Mouse (Mus musculus) liver, embryonic 11.5 days (tissue): ENCODE results near the gene Sacm1l. TPM values are rescaled to one million over a fixed set of nuclear protein-coding genes. Genes with fewer than 3 reads are reported as not detected.

Experiments used
- ATAC-seq: fragments of 200-750 bp; cut with Nextera tagmentation; replicated peaks from 2 replicates; pipeline ENCODE4 v1.8.0; 2017; ENCODE audit warnings: moderate number of reproducible peaks, mild to moderate bottlenecking, moderate TSS enrichment, moderate library complexity; ENCODE audit not compliant: low FRiP score
- DNase-seq: peaks from one replicate; pipeline ENCODE4 v3.0.0-alpha.2; 2017; ENCODE audit warnings: low spot score
- H3K27ac ChIP-seq: fragments of 300-500 bp; sonication (generic); 2 replicates; pipeline ENCODE4 v1.5.1; 2014; ENCODE audit warnings: mild to moderate bottlenecking, low read depth, low read length, control low read depth
- H3K27me3 ChIP-seq: fragments of 300-500 bp; sonication (generic); replicated peaks from 2 replicates; pipeline ENCODE4 v1.6.1; 2014; ENCODE audit warnings: low read length, mixed read lengths; ENCODE audit not compliant: control insufficient read depth, insufficient read depth
- H3K36me3 ChIP-seq: fragments of 300-500 bp; sonication (generic); 2 replicates; pipeline ENCODE4 v1.6.1; 2014; ENCODE audit warnings: mild to moderate bottlenecking, low read length, moderate library complexity, mixed read lengths; ENCODE audit not compliant: control insufficient read depth, insufficient read depth
- H3K4me1 ChIP-seq: fragments of 300-500 bp; sonication (generic); replicated peaks from 2 replicates; pipeline ENCODE4 v1.6.1; 2014; ENCODE audit warnings: low read length, mixed read lengths; ENCODE audit not compliant: control insufficient read depth, insufficient read depth
- H3K4me2 ChIP-seq: fragments of 300-500 bp; sonication (generic); 2 replicates; pipeline ENCODE4 v1.6.1; 2014; ENCODE audit warnings: mild to moderate bottlenecking, control low read depth, moderate library complexity
- H3K4me3 ChIP-seq: fragments of 300-500 bp; sonication (generic); 2 replicates; pipeline ENCODE4 v1.5.1; 2014; ENCODE audit warnings: low read depth, low read length, control low read depth
- H3K9ac ChIP-seq: fragments of 300-500 bp; sonication (generic); 2 replicates; pipeline ENCODE4 v1.6.1; 2014; ENCODE audit warnings: low read depth, low read length, control low read depth
- H3K9me3 ChIP-seq: fragments of 300-500 bp; sonication (generic); 2 replicates; pipeline ENCODE4 v1.6.1; 2016; ENCODE audit warnings: low read length, inconsistent platforms, mixed read lengths; ENCODE audit not compliant: control insufficient read depth
- WGBS: fragments of 180-500 bp; shearing (Covaris S2); extraction: QIAGEN DNeasy Blood & Tissue Kit; methylation state at CpG from one replicate; pipeline ENCODE4 v1.1.7; 2014; 5-methylcytosine and 5-hydroxymethylcytosine counted together
- polyA plus RNA-seq: library from polyadenylated mRNA; unstranded; fragments of >200 nt; fragmentation: Nextera tagmentation; extraction: Ambion mirVana; gene quantifications from 2 replicates; pipeline ENCODE4 v1.2.1, GENCODE M21; 2014

Gene Sacm1l
- polyA plus RNA-seq, 1 experiment from 2014 or later = 44.5 TPM

GRCm38 (mm10) chr9:123577360-123578192, 48.0 kb downstream of the Sacm1l start:
- H3K4me3 ChIP-seq = no peak overlapping the region
- no peak for DNase-seq
- no peaks in the 10 kb centered on the region for H3K9me3 ChIP-seq
- no peak overlapping the region for H3K27ac ChIP-seq
- H3K9ac ChIP-seq = no peak overlapping the region
- ATAC-seq = peak; percentile 10; the same call in 1 of the 2 replicates
- no peaks in the 10 kb centered on the region for H3K27me3 ChIP-seq
- no peak overlapping the region for H3K4me2 ChIP-seq
- 78% methylated on average over 10 of the region's 10 CpGs for WGBS
- H3K36me3 ChIP-seq = peaks cover 15% of the 10 kb centered on the region; the same call in 1 of the 2 replicates
- no peaks in the 10 kb centered on the region for H3K4me1 ChIP-seq

GRCm38 (mm10) chr9:123589240-123589910, 59.8 kb downstream of the Sacm1l start:
- 55% methylated on average over 7 of the region's 7 CpGs for WGBS

GRCm38 (mm10) chr9:123595194-123595593, 65.6 kb downstream of the Sacm1l start:
- no peak for DNase-seq
- Histone ChIP-seq H3K4me1 (no peaks in the 10 kb centered on the region), H3K4me3 (no peak overlapping the region), H3K27me3 (no peaks in the 10 kb centered on the region), H3K9me3 (no peaks in the 10 kb centered on the region), H3K36me3 (no peaks in the 10 kb centered on the region; the same call in 1 of the 2 replicates), H3K9ac (no peak overlapping the region), H3K4me2 (no peak overlapping the region), H3K27ac (no peak overlapping the region)
- no peak for ATAC-seq
- WGBS = 82% methylated on average over 4 of the region's 4 CpGs

More at GRCm38 (mm10) chr9:123589240-123589910, 59.8 kb downstream of the Sacm1l start:
- Histone ChIP-seq H3K4me2 (no peak overlapping the region), H3K27ac (no peak overlapping the region; the same call in 1 of the 2 replicates), H3K9ac (no peak overlapping the region), H3K4me3 (no peak overlapping the region), H3K36me3 (peaks cover 15% of the 10 kb centered on the region), H3K4me1 (0 out of 2 replicates have a peak, but pooled peaks cover 2% of the 10 kb centered on the region), H3K27me3 (no peaks in the 10 kb centered on the region), H3K9me3 (no peaks in the 10 kb centered on the region)
- no peak for DNase-seq
- ATAC-seq = peak; percentile 83

- 91% methylated on average over 2 of the region's 2 CpGs for WGBS
- DNase-seq = no peak
- H3K9me3 ChIP-seq = no peaks in the 10 kb centered on the region
- H3K27ac ChIP-seq = no peak overlapping the region
- H3K9ac ChIP-seq = no peak overlapping the region
- no peaks in the 10 kb centered on the region for H3K4me1 ChIP-seq
- no peak overlapping the region for H3K4me3 ChIP-seq
- H3K4me2 ChIP-seq = no peak overlapping the region
- no peaks in the 10 kb centered on the region; the same call in 1 of the 2 replicates for H3K36me3 ChIP-seq
- no peaks in the 10 kb centered on the region for H3K27me3 ChIP-seq
- ATAC-seq = no peak
These were observed 67.4 kb downstream of the Sacm1l start for GRCm38 (mm10) chr9:123596910-123597309.

- H3K27me3 ChIP-seq = no peaks in the 10 kb centered on the region
- no peak overlapping the region for H3K9ac ChIP-seq
- no peaks in the 10 kb centered on the region; the same call in 1 of the 2 replicates for H3K36me3 ChIP-seq
- no peak overlapping the region for H3K27ac ChIP-seq
- ATAC-seq = no peak
- no peaks in the 10 kb centered on the region for H3K9me3 ChIP-seq
- DNase-seq = no peak
- no peaks in the 10 kb centered on the region for H3K4me1 ChIP-seq
- no peak overlapping the region for H3K4me3 ChIP-seq
- H3K4me2 ChIP-seq = no peak overlapping the region
- 91% methylated on average over 2 of the region's 2 CpGs for WGBS
These were observed 67.8 kb downstream of the Sacm1l start for GRCm38 (mm10) chr9:123597376-123597775.

GRCm38 (mm10) chr9:123601529-123601928, 72.0 kb downstream of the Sacm1l start:
- Histone ChIP-seq H3K4me1 (no peaks in the 10 kb centered on the region), H3K4me2 (no peak overlapping the region), H3K36me3 (no peaks in the 10 kb centered on the region), H3K9me3 (no peaks in the 10 kb centered on the region), H3K27ac (no peak overlapping the region), H3K27me3 (no peaks in the 10 kb centered on the region), H3K4me3 (no peak overlapping the region), H3K9ac (no peak overlapping the region)
- 59% methylated on average over 1 of the region's 1 CpGs for WGBS
- DNase-seq (no peak), ATAC-seq (no peak)

GRCm38 (mm10) chr9:123620311-123621098, 90.9 kb downstream of the Sacm1l start:
- no peak overlapping the region for H3K9ac ChIP-seq
- no peaks in the 10 kb centered on the region for H3K36me3 ChIP-seq
- no peak overlapping the region for H3K4me2 ChIP-seq
- no peak for DNase-seq
- WGBS = 79% methylated on average over 5 of the region's 5 CpGs
- ATAC-seq = no peak
- no peaks in the 10 kb centered on the region for H3K27me3 ChIP-seq
- no peak overlapping the region for H3K4me3 ChIP-seq
- H3K27ac ChIP-seq = no peak overlapping the region
- H3K4me1 ChIP-seq = no peaks in the 10 kb centered on the region
- H3K9me3 ChIP-seq = no peaks in the 10 kb centered on the region

GRCm38 (mm10) chr9:123624741-123625140, 95.2 kb downstream of the Sacm1l start:
- no peak overlapping the region for H3K9ac ChIP-seq
- no peaks in the 10 kb centered on the region for H3K9me3 ChIP-seq
- no peak overlapping the region for H3K27ac ChIP-seq
- ATAC-seq = no peak
- 84% methylated on average over 2 of the region's 2 CpGs for WGBS
- H3K27me3 ChIP-seq = no peaks in the 10 kb centered on the region
- H3K4me3 ChIP-seq = no peak overlapping the region
- no peaks in the 10 kb centered on the region for H3K4me1 ChIP-seq
- no peaks in the 10 kb centered on the region for H3K36me3 ChIP-seq
- H3K4me2 ChIP-seq = no peak overlapping the region
- no peak for DNase-seq
